11 mouse cellular contexts compared by ENCODE assay signal in genomic region chr16:59567721-59568381, GRCm38 (mm10). TPM values are rescaled to one million over a fixed set of nuclear protein-coding genes. Genes with fewer than 3 reads are reported as not detected.
DNase-seq lines count a peak whose midpoint lies in the region; ATAC-seq and TF ChIP-seq lines count a peak whose summit lies in the region.
"Had no signal": no experiment of that assay in that cellular context is flagged by ENCODE, and none has a peak within 500 bp of the region (broad histone marks: within the 10 kb centered on the region; RNA-seq: fewer than 3 reads in every experiment).

No protein-coding gene starts in this region.

- TF ChIP-seq POLR2A in kidney, adult 2 months (IDR thresholded peaks at IDR 0.05; ENCODE audit: low read depth, low read length) = no peak
- no peak for TF ChIP-seq POLR2A in olfactory bulb, adult 2 months (IDR thresholded peaks at IDR 0.05; ENCODE audit: insufficient read depth, low read depth, low read length)

- WGBS in kidney, adult 2 months = 68% methylated on average over 10 of the region's 10 CpGs
- 37% methylated on average over 10 of the region's 10 CpGs for WGBS in embryonic facial prominence, embryonic 15.5 days
- WGBS in limb, embryonic 10.5 days = 74% methylated on average over 9 of the region's 10 CpGs
- WGBS in olfactory bulb, adult 2 months = 50% methylated on average over 10 of the region's 10 CpGs
- 61% methylated on average over 9 of the region's 10 CpGs for WGBS in midbrain, embryonic 16.5 days

- peak; percentile 47; the same call in 1 of the 2 replicates for ATAC-seq in embryonic facial prominence, embryonic 15.5 days (ENCODE audit: insufficient number of reproducible peaks, low FRiP score, low TSS enrichment, low read depth)
- ATAC-seq in midbrain, embryonic 16.5 days = no peak
- ATAC-seq: forebrain, embryonic 13.5 days had no signal

- no peak for TF ChIP-seq CTCF in kidney, adult 2 months (conservative IDR thresholded peaks at IDR 0.05; ENCODE audit: insufficient read depth, insufficient read length, low read depth, low read length)
- TF ChIP-seq CTCF in olfactory bulb, adult 2 months (IDR thresholded peaks at IDR 0.05; ENCODE audit: insufficient read depth, low read depth, low read length) = no peak

- DNase-seq in kidney, adult 2 months = peak; percentile 48
- DNase-seq in kidney, postnatal 4 days = no peak
- DNase-seq in limb, embryonic 10.5 days (ENCODE audit: low spot score) = no peak
- DNase-seq in cerebellum, adult 9-11 months = no peak
- DNase-seq in B cell, adult 2 months = no peak

- H3K4me3 ChIP-seq in kidney, adult 2 months (ENCODE audit: insufficient read depth, low read depth, low read length) = no peak overlapping the region
- no peak overlapping the region for H3K4me3 ChIP-seq in embryonic facial prominence, embryonic 15.5 days (replicated peaks)
- H3K4me3 ChIP-seq in limb, embryonic 10.5 days = no peak overlapping the region
- no peak overlapping the region for H3K4me3 ChIP-seq in olfactory bulb, adult 2 months (ENCODE audit: insufficient read depth, low read depth, low read length)
- no peak overlapping the region for H3K4me3 ChIP-seq in midbrain, embryonic 16.5 days (ENCODE audit: low read depth, low read length)
- H3K4me3 ChIP-seq: forebrain, embryonic 13.5 days had no signal

- no peak overlapping the region for H3K9ac ChIP-seq in embryonic facial prominence, embryonic 15.5 days
- H3K9ac ChIP-seq in midbrain, embryonic 16.5 days (ENCODE audit: low read depth, low read length) = no peak overlapping the region
- H3K9ac ChIP-seq: forebrain, embryonic 13.5 days; hindbrain, embryonic 14.5 days had no signal

- H3K27ac ChIP-seq in kidney, adult 2 months (ENCODE audit: insufficient read depth, low read depth, low read length) = peak overlapping the region; percentile 71; the same call in 1 of the 2 replicates
- H3K27ac ChIP-seq in embryonic facial prominence, embryonic 15.5 days (replicated peaks) = peak overlapping the region; percentile 61
- H3K27ac ChIP-seq in limb, embryonic 10.5 days = peak overlapping the region; percentile 12; the same call in 1 of the 2 replicates
- 0 out of 2 replicates have a peak overlapping the region, but pooled peaks have one; percentile 40 for H3K27ac ChIP-seq in olfactory bulb, adult 2 months (ENCODE audit: insufficient read depth, low read depth, low read length)
- no peak overlapping the region for H3K27ac ChIP-seq in midbrain, embryonic 16.5 days (ENCODE audit: low read length)
- H3K27ac ChIP-seq: forebrain, embryonic 13.5 days; hindbrain, embryonic 14.5 days had no signal

- H3K27me3 ChIP-seq in kidney, adult 2 months (replicated peaks; ENCODE audit: control insufficient read depth, insufficient read depth, low read length) = no peaks in the 10 kb centered on the region
- H3K27me3 ChIP-seq in embryonic facial prominence, embryonic 15.5 days = no peaks in the 10 kb centered on the region
- no peaks in the 10 kb centered on the region for H3K27me3 ChIP-seq in limb, embryonic 10.5 days (ENCODE audit: low read depth, poor library complexity, severe bottlenecking)
- no peaks in the 10 kb centered on the region for H3K27me3 ChIP-seq in midbrain, embryonic 16.5 days (ENCODE audit: control insufficient read depth, insufficient read depth, low read depth, low read length)
- H3K27me3 ChIP-seq: forebrain, embryonic 13.5 days had no signal

- peaks cover 2% of the 10 kb centered on the region; the same call in 1 of the 2 replicates for H3K4me1 ChIP-seq in kidney, adult 2 months (ENCODE audit: control insufficient read depth, insufficient read depth, low read length)
- H3K4me1 ChIP-seq in embryonic facial prominence, embryonic 15.5 days = peaks cover 37% of the 10 kb centered on the region
- peaks cover 10% of the 10 kb centered on the region for H3K4me1 ChIP-seq in limb, embryonic 10.5 days
- H3K4me1 ChIP-seq in olfactory bulb, adult 2 months (ENCODE audit: control insufficient read depth, insufficient read depth, low read length) = peaks cover 9% of the 10 kb centered on the region
- H3K4me1 ChIP-seq in midbrain, embryonic 16.5 days (ENCODE audit: control insufficient read depth, insufficient read depth, low read length) = no peaks in the 10 kb centered on the region
- H3K4me1 ChIP-seq: forebrain, embryonic 13.5 days had no signal

- H3K9me3 ChIP-seq in embryonic facial prominence, embryonic 15.5 days (replicated peaks) = no peaks in the 10 kb centered on the region
- no peaks in the 10 kb centered on the region for H3K9me3 ChIP-seq in limb, embryonic 10.5 days (replicated peaks)
- H3K9me3 ChIP-seq in midbrain, embryonic 16.5 days (replicated peaks; ENCODE audit: control insufficient read depth, low read length, poor library complexity, severe bottlenecking) = no peaks in the 10 kb centered on the region
- H3K9me3 ChIP-seq: forebrain, embryonic 13.5 days had no signal

- H3K4me2 ChIP-seq in embryonic facial prominence, embryonic 15.5 days (replicated peaks) = no peak overlapping the region
- H3K4me2 ChIP-seq in midbrain, embryonic 16.5 days (ENCODE audit: low read length) = no peak overlapping the region
- H3K4me2 ChIP-seq: forebrain, embryonic 13.5 days; hindbrain, embryonic 14.5 days; liver, embryonic 11.5 days had no signal

- H3K36me3 ChIP-seq in kidney, adult 2 months (ENCODE audit: control insufficient read depth, insufficient read depth, low read length) = no peaks in the 10 kb centered on the region
- H3K36me3 ChIP-seq in embryonic facial prominence, embryonic 15.5 days = peaks cover 7% of the 10 kb centered on the region; the same call in 1 of the 2 replicates
- peaks cover 8% of the 10 kb centered on the region for H3K36me3 ChIP-seq in limb, embryonic 10.5 days
- no peaks in the 10 kb centered on the region for H3K36me3 ChIP-seq in midbrain, embryonic 16.5 days (ENCODE audit: control insufficient read depth, insufficient read depth, low read length)

RNA-seq across cellular contexts. Expression of gene Crybg3, which starts 32.9 kb away (rescaled TPM):
- 4.1 and 4.7 TPM in 2 replicates for polyA plus RNA-seq in kidney, adult 2 months (2012; rRNA removed)
- polyA plus RNA-seq in embryonic facial prominence, embryonic 15.5 days (2015; fragmentation: Nextera tagmentation; extraction: Ambion mirVana) = 11.4 and 12.7 TPM in 2 replicates
- polyA plus RNA-seq in limb, embryonic 10.5 days (2016; fragmentation: Nextera tagmentation; extraction: Ambion mirVana) = 7.2 and 7.8 TPM in 2 replicates
- not detected in 2 replicates for polyA plus RNA-seq in olfactory bulb, adult 2 months (2012; ENCODE audit: insufficient read depth, insufficient read length, low replicate concordance, missing spikeins)
- 2.0 and 2.7 TPM in 2 replicates for polyA plus RNA-seq in midbrain, embryonic 16.5 days (2015; fragmentation: Nextera tagmentation; extraction: Ambion mirVana)
